21 mouse cellular contexts compared by ENCODE assay signal in genomic region chr15:84603267-84603963, GRCm38 (mm10). TPM values are rescaled to one million over a fixed set of nuclear protein-coding genes. Genes with fewer than 3 reads are reported as not detected.
A peak's percentile ranks its signal among the peaks of the same experiment; 100 is the strongest.
DNase-seq lines count a peak whose midpoint lies in the region; ATAC-seq and TF ChIP-seq lines count a peak whose summit lies in the region.
"Had no signal": no experiment of that assay in that cellular context is flagged by ENCODE, and none has a peak within 500 bp of the region (broad histone marks: within the 10 kb centered on the region; RNA-seq: fewer than 3 reads in every experiment).

No protein-coding gene starts in this region.

- no peak for TF ChIP-seq CTCF in Patski (IDR thresholded peaks at IDR 0.05)
- TF ChIP-seq CTCF in left cerebral cortex, adult 2 months (IDR thresholded peaks at IDR 0.05), result no peak
- TF ChIP-seq CTCF in intestine, postnatal 0 days (IDR thresholded peaks at IDR 0.05; ENCODE audit: low read depth), result no peak

- H3K36me3 ChIP-seq in intestine, postnatal 0 days (ENCODE audit: control insufficient read depth, insufficient read depth), result no peaks in the 10 kb centered on the region
- H3K36me3 ChIP-seq: forebrain, embryonic 15.5 days; G1E; heart, embryonic 10.5 days; hindbrain, embryonic 13.5 days; lung, embryonic 15.5 days; stomach, embryonic 15.5 days had no signal

- POLR2A ChIA-PET in Patski (lab: Charles Lee), result no interaction called here

- ATAC-seq in Patski, result peak; percentile 53
- ATAC-seq in intestine, postnatal 0 days, result no peak
- ATAC-seq: forebrain, embryonic 15.5 days; midbrain, embryonic 16.5 days had no signal

- no peak overlapping the region for H3K27ac ChIP-seq in left cerebral cortex, adult 2 months
- H3K27ac ChIP-seq in intestine, postnatal 0 days (ENCODE audit: low read depth, low read length), result no peak overlapping the region
- H3K27ac ChIP-seq: forebrain, embryonic 15.5 days; heart, embryonic 10.5 days; hindbrain, embryonic 13.5 days; liver, embryonic 14.5 days; lung, embryonic 15.5 days; stomach, embryonic 15.5 days had no signal

- 52% methylated on average over 8 of the region's 8 CpGs for WGBS in intestine, postnatal 0 days

- DNase-seq in embryo, embryonic 11 days, result peak; percentile 29
- DNase-seq in embryo, embryonic 9.5 days (ENCODE audit: extremely low spot score), result no peak
- DNase-seq in Patski (ENCODE audit: low read depth, low spot score), result peak; percentile 54
- peak; percentile 36 for DNase-seq in fibroblast of lung, adult 2 months (ENCODE audit: low read depth)
- peak; percentile 16 to 27 for DNase-seq in kidney, postnatal 36 days
- DNase-seq in left cerebral cortex, adult 2 months (ENCODE audit: extremely low spot score in 1 of 2, low spot score in 2 of 2), result no peak
- DNase-seq in neural tube, embryonic 10.5 days (ENCODE audit: extremely low spot score, low spot score), result no peak
- DNase-seq: cerebellum, adult 2 months; heart, postnatal 14 days; lung, postnatal 4 days; right cerebral cortex, postnatal 25 days; thymus, adult 2 months had no signal

- intact Hi-C loops in left cerebral cortex, adult 2 months (cut with DNase I), result no loop called here

- no peaks in the 10 kb centered on the region for H3K4me1 ChIP-seq in intestine, postnatal 0 days (replicated peaks; ENCODE audit: control insufficient read depth, insufficient read depth, low read length)
- H3K4me1 ChIP-seq: lung, embryonic 15.5 days; stomach, embryonic 15.5 days had no signal

- no peak overlapping the region for H3K4me2 ChIP-seq in intestine, postnatal 0 days (replicated peaks; ENCODE audit: low read depth)
- H3K4me2 ChIP-seq: forebrain, embryonic 15.5 days; hindbrain, embryonic 13.5 days; lung, embryonic 15.5 days; stomach, embryonic 15.5 days had no signal

- H3K4me3 ChIP-seq in left cerebral cortex, adult 2 months, result no peak overlapping the region
- no peak overlapping the region for H3K4me3 ChIP-seq in intestine, postnatal 0 days (ENCODE audit: low read depth, low read length)
- H3K4me3 ChIP-seq: forebrain, embryonic 15.5 days; heart, embryonic 10.5 days; hindbrain, embryonic 13.5 days; lung, embryonic 15.5 days; stomach, embryonic 15.5 days had no signal

- in situ Hi-C loops in Patski (cut with MboI; ENCODE audit: low pct_unique_long_range_greater_than_20kb), result no loop called here

- no peak overlapping the region for H3K9ac ChIP-seq in intestine, postnatal 0 days (ENCODE audit: low read depth, low read length)
- H3K9ac ChIP-seq: forebrain, embryonic 15.5 days; hindbrain, embryonic 13.5 days; liver, embryonic 14.5 days; lung, embryonic 15.5 days; stomach, embryonic 15.5 days had no signal

- CTCF ChIA-PET in Patski (lab: Charles Lee), result interaction anchor here (2.0 kb wide), 1 partner anchor 9 kb away, joined by 5 read pairs; no protein-coding TSS in a partner anchor

- peaks cover 8% of the 10 kb centered on the region for H3K27me3 ChIP-seq in Patski
- no peaks in the 10 kb centered on the region for H3K27me3 ChIP-seq in intestine, postnatal 0 days (replicated peaks; ENCODE audit: control insufficient read depth, insufficient read depth, low read length)
- H3K27me3 ChIP-seq: forebrain, embryonic 15.5 days; lung, embryonic 15.5 days; stomach, embryonic 15.5 days had no signal

- H3K9me3 ChIP-seq in intestine, postnatal 0 days (ENCODE audit: control insufficient read depth), result no peaks in the 10 kb centered on the region
- H3K9me3 ChIP-seq: forebrain, embryonic 15.5 days; hindbrain, embryonic 13.5 days; lung, embryonic 15.5 days; stomach, embryonic 15.5 days had no signal

RNA-seq across cellular contexts. Expression of gene Rtl6, which starts 45.8 kb away (rescaled TPM):
- 0.06 TPM for polyA plus RNA-seq in Patski (2021)
- 10 to 100 TPM; 52.7 to 53.7 TPM for total RNA-seq in left cerebral cortex, adult 2 months (2021)
- 3.0 and 3.7 TPM in 2 replicates for polyA plus RNA-seq in intestine, postnatal 0 days (2015; fragmentation: Nextera tagmentation; extraction: Ambion mirVana)
- polyA plus RNA-seq: G1E had no signal

Comparison
In these comparisons a context has a peak if more than half of its experiments do, and no peak if none do; other contexts are left out.
1. DNase-seq: peak in embryo, embryonic 11 days (single experiment), Patski (single experiment), fibroblast of lung, adult 2 months (single experiment) and kidney, postnatal 36 days (2 of 2); none in embryo, embryonic 9.5 days (single experiment), left cerebral cortex, adult 2 months (0 of 2) and neural tube, embryonic 10.5 days (single experiment).